Mouse (Mus musculus) midbrain, embryonic 14.5 days (tissue): ENCODE data around the gene Cyp27b1. TPM values are rescaled to one million over a fixed set of nuclear protein-coding genes. Genes with fewer than 3 reads are reported as not detected.

Experiments
- ATAC-seq: fragments of 200-750 bp; cut with Nextera tagmentation; 2 replicates; pipeline ENCODE4 v1.8.0; 2017; ENCODE audit warnings: moderate number of reproducible peaks, moderate library complexity; ENCODE audit not compliant: low FRiP score, low TSS enrichment
- DNase-seq: peaks from one replicate; pipeline ENCODE4 v3.0.0-alpha.2; 2015
- H3K27ac ChIP-seq: fragments of 300-500 bp; sonication (generic); replicated peaks from 2 replicates; pipeline ENCODE4 v1.5.1; 2014; ENCODE audit warnings: mild to moderate bottlenecking, low read depth, low read length, moderate library complexity
- H3K27me3 ChIP-seq: fragments of 300-500 bp; sonication (generic); 2 replicates; pipeline ENCODE4 v1.6.1; 2014; ENCODE audit warnings: low read length, control low read depth, mixed read lengths; ENCODE audit not compliant: control insufficient read depth, insufficient read depth
- H3K36me3 ChIP-seq: fragments of 300-500 bp; sonication (generic); 2 replicates; pipeline ENCODE4 v1.6.1; 2014; ENCODE audit warnings: low read length, control low read depth; ENCODE audit not compliant: control insufficient read depth, insufficient read depth
- H3K4me1 ChIP-seq: fragments of 300-500 bp; sonication (generic); 2 replicates; pipeline ENCODE4 v1.6.1; 2014; ENCODE audit warnings: mild to moderate bottlenecking, antibody characterized with exemption, low read length, control low read depth; ENCODE audit not compliant: control insufficient read depth, insufficient read depth
- H3K4me2 ChIP-seq: fragments of 300-500 bp; sonication (generic); 2 replicates; pipeline ENCODE4 v1.6.1; 2014; ENCODE audit warnings: mild to moderate bottlenecking, low read length, moderate library complexity
- H3K4me3 ChIP-seq: fragments of 300-500 bp; sonication (generic); replicated peaks from 2 replicates; pipeline ENCODE4 v1.5.1; 2014; ENCODE audit warnings: low read depth, low read length
- H3K9ac ChIP-seq: fragments of 300-500 bp; sonication (generic); replicated peaks from 2 replicates; pipeline ENCODE4 v1.6.1; 2014; ENCODE audit warnings: mild to moderate bottlenecking, low read length, moderate library complexity
- H3K9me3 ChIP-seq: fragments of 300-500 bp; sonication (generic); 2 replicates; pipeline ENCODE4 v1.6.1; 2016; ENCODE audit warnings: low read length, control low read depth, mixed read lengths; ENCODE audit not compliant: control insufficient read depth
- WGBS: fragments of 180-500 bp; shearing (Covaris S2); extraction: QIAGEN DNeasy Blood & Tissue Kit; methylation state at CpG from one replicate; pipeline ENCODE4 v1.1.7; 2014; 5-methylcytosine and 5-hydroxymethylcytosine counted together
- polyA plus RNA-seq: library from polyadenylated mRNA; unstranded; fragments of >200 nt; fragmentation: Nextera tagmentation; extraction: Ambion mirVana; gene quantifications from 2 replicates; pipeline ENCODE4 v1.2.1, GENCODE M21; 2014

The Cyp27b1 gene
- polyA plus RNA-seq, 1 experiment from 2014 or later: not detected

DNA sequence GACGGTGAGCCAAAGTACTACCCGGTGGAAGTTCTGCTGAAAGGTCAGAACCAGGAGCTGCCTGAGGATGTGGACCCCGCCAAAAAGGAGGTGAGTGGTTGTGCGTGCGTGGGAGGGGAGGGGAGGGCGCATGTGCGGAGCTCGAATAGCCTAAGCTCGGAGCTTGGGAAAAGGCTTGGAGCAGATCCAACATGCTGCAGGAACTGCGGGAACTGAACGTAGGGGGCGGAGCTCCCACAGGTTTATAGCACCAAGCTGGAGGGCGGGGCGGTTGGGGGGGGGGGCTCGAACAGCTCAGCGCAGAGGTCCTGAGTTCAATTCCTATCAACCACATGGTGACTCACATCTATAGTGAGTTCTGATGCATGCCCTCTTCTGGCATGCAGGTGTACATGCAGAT is 29.6 kb upstream of the Cyp27b1 start:
- Histone ChIP-seq H3K36me3 (peaks cover 16% of the 10 kb centered on the region), H3K4me2 (no peak overlapping the region), H3K27ac (no peak overlapping the region), H3K9me3 (no peaks in the 10 kb centered on the region), H3K9ac (no peak overlapping the region), H3K4me3 (no peak overlapping the region), H3K27me3 (no peaks in the 10 kb centered on the region), H3K4me1 (no peaks in the 10 kb centered on the region)
- no peak for ATAC-seq
- no peak for DNase-seq
- WGBS: 85% methylated on average over 16 of the region's 16 CpGs

DNA sequence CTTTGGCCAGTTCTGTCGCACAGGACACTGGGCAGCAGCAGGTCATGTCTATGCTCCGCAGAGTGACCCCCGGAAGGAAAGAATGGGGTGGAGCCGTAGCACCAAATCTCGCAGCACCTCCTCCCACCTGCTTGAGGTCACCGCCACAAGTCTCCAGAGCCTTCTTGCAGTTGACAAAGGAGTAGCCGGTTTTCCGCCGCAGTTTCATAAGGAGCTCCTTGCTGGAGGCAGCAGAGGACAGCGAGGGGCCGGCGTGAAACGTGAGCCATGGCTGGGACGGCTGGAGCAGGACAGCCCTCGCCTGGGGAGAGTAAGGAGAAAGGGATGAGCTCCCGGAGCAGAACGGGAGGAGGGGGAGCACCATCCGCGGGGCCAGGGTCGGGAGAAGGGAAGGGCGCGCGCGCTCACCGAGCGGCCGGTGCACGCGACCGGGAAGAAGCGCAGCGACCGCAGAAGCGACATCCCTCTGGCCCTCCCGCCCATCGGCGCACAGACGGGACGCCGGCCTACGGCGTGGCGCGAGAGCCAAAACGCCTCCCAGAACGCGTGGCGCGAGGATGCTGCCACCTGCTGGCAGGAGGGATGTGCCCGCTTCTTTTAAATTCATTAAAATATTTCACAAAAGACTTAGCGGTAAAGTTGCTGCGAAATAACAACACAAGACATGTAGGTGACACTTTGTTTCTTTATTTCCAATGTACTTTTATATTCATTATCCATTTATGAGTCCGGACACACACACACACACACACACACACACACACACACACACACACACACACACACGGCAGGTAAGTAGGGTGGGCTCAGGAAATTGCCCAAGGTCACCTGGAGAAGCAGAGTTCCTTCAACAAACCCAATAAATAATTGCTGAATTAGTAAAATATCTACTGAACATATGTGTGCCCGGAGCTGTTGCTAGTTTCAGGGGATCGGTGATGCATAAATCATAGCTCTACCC is 17.4 kb upstream of the Cyp27b1 start, which contains the start of gene Tsfm:
Tsfm (minus strand) TSS at position 505 of the 961 bp plus-strand sequence.
- H3K36me3 ChIP-seq: peaks cover 36% of the 10 kb centered on the region
- DNase-seq (peak; percentile 98), ATAC-seq (peak; percentile 90)
- H3K4me3 ChIP-seq: peak within 1 kb of the TSS; percentile 88
- 5% methylated on average over 56 of the region's 56 CpGs for whole genome bisulfite sequencing
- no peaks in the 10 kb centered on the region for H3K4me1 ChIP-seq
- peak within 1 kb of the TSS; percentile 80 for H3K27ac ChIP-seq
- H3K9ac ChIP-seq: peak within 1 kb of the TSS; percentile 83
- H3K27me3 ChIP-seq: no peaks in the 10 kb centered on the region
- H3K4me2 ChIP-seq: peak within 1 kb of the TSS; percentile 90
- H3K9me3 ChIP-seq: no peaks in the 10 kb centered on the region

DNA sequence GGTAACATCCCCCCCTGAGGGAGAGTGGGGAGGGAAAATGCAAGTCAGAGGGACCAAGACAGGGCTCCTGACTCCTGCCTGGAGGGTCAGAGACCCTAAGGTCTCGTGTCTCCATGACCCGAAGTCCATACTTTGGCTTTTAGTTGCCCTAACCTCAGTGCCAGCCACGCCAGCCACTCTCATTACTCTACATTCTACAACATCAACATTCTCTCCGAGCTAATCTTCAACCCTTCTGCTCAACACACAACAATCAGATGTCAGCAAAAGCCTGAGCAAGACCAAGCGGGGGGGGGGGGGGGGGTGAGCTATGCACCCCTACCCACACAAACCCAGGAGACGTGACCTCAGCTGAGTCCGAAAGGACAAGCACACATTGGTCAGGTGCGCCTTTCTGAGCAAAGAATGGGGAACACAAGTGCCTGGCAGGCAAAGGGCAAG is 14.7 kb upstream of the Cyp27b1 start:
- ATAC-seq: no peak
- DNase-seq: no peak
- WGBS: 87% methylated on average over 8 of the region's 8 CpGs
- Histone ChIP-seq H3K9ac (no peak overlapping the region), H3K4me3 (no peak overlapping the region), H3K4me1 (no peaks in the 10 kb centered on the region), H3K27ac (no peak overlapping the region), H3K27me3 (no peaks in the 10 kb centered on the region), H3K36me3 (peaks cover 9% of the 10 kb centered on the region), H3K9me3 (no peaks in the 10 kb centered on the region), H3K4me2 (no peak overlapping the region)

DNA sequence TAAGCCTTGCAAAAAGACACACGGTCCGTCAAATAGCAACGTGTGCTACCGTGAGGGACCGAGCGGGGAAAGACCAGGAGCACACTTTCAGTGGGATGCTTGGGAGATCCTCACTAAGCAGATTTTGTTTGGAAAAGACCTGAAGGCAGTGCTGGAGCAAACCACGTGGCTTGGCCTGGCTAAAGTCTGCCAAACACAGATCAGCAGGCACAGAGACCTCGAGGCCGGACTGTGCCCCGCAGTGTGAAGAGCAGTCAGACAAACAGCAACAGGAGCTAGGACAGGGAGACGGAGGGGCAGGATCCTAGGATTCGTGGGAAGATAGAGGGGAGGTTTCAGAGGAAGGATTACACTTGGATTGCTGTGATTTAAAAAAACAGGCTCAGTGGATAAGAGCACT is 11.8 kb upstream of the Cyp27b1 start:
- H3K36me3 ChIP-seq: no peaks in the 10 kb centered on the region
- H3K4me2 ChIP-seq: no peak overlapping the region
- H3K9me3 ChIP-seq: no peaks in the 10 kb centered on the region
- H3K4me3 ChIP-seq: no peak overlapping the region
- H3K27me3 ChIP-seq: no peaks in the 10 kb centered on the region; the same call in 1 of the 2 replicates
- DNase-seq (no peak), ATAC-seq (no peak)
- WGBS: 85% methylated on average over 12 of the region's 12 CpGs
- no peak overlapping the region for H3K9ac ChIP-seq
- H3K4me1 ChIP-seq: 0 out of 2 replicates have a peak, but pooled peaks cover 3% of the 10 kb centered on the region
- H3K27ac ChIP-seq: no peak overlapping the region

DNA sequence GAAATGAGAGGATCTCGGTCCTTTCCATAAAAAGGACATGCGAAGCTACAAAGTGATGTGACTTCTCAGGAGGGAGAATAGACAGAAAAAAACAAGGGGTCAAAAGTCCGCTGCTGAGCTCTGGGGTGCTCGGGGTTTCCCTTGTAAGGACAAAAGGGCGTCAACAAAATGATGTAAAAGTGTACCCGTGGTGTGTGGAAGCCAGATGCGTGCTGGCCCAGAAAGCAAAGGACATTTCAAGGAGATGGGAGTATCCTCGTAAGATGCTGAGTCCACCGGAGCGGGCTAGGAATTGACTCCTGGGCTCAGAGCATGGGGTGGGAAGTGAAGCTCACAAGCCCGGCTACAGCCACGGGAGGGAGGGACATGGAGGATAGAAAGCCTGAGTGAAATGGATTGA is 10.4 kb upstream of the Cyp27b1 start:
- no peaks in the 10 kb centered on the region for H3K9me3 ChIP-seq
- no peak overlapping the region for H3K4me3 ChIP-seq
- ATAC-seq (no peak), DNase-seq (no peak)
- H3K4me2 ChIP-seq: no peak overlapping the region
- H3K36me3 ChIP-seq: no peaks in the 10 kb centered on the region
- WGBS: 72% methylated on average over 12 of the region's 12 CpGs
- no peak overlapping the region for H3K9ac ChIP-seq
- H3K4me1 ChIP-seq: peaks cover 3% of the 10 kb centered on the region; the same call in 1 of the 2 replicates
- H3K27me3 ChIP-seq: no peaks in the 10 kb centered on the region; the same call in 1 of the 2 replicates
- H3K27ac ChIP-seq: no peak overlapping the region

DNA sequence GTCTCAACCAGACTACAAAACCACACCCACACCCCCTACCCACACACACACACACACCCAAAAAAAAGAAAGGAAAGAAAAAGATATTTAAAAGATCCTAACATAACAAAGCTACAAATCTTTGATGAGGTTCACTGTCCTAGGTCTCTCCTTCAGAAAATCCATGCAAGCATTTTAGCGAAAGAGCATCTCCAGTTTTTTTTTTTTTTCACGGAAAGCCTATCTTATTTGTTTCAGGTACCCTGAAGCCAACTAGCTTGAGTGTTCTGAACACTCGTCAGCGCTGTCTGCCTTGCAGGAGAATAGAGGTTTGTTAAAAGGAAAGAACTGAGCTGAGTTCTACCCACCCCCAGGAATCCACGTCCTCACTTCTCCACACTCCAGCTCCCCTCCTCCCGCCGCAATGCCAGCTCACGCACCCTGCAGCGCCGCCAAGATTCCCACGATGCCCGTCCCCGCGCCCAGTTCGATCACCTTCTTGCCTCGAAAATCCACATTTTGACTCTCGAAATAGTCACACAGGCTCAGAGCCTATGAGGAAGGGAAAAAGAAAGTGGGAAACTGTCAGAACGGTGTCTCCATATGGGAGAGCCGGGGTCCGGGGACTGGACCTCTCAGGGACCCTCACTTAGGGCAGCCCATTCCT is 7.4 kb upstream of the Cyp27b1 start:
- Histone ChIP-seq H3K9ac (peak overlapping the region; percentile 64), H3K27ac (no peak overlapping the region), H3K4me3 (peak overlapping the region; percentile 65), H3K27me3 (no peaks in the 10 kb centered on the region; the same call in 1 of the 2 replicates), H3K4me2 (peak overlapping the region; percentile 77), H3K36me3 (no peaks in the 10 kb centered on the region), H3K4me1 (peaks cover 3% of the 10 kb centered on the region; the same call in 1 of the 2 replicates), H3K9me3 (no peaks in the 10 kb centered on the region)
- DNase-seq: peak; percentile 42
- 1% methylated on average over 20 of the region's 20 CpGs for WGBS
- peak; percentile 19; the same call in 1 of the 2 replicates for ATAC-seq

DNA sequence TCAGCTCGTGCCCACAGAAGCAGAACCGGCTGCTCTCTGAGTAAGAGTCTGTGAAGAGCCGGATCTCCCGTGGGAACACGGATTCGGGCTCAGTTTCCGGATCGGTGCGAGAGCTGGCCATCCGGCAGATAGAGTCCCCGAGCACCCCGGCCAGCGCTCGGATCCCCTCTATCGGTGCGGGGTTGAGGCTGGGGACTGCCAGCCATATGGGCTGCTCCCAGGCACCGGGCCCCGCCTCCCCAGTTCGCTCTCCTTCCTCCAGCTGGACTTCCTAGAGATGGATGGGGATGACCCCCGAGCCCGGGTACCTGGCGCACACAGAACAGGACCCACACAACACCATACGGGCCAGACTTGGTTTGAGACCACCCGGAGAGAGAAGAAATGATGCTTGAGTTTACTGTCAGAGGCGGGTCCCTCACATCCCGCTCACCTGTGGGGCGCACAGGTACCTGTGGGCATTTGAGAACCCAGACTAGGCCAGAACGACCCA is 6.7 kb upstream of the Cyp27b1 start, which contains the start of the genes Mettl1 and Eef1akmt3:
Mettl1 (plus strand) TSS at position 141 of the 493 bp plus-strand sequence.
Eef1akmt3 (minus strand) TSS at position 240 of the 493 bp plus-strand sequence.
- peaks cover 3% of the 10 kb centered on the region; the same call in 1 of the 2 replicates for H3K4me1 ChIP-seq
- ATAC-seq: peak; percentile 74
- H3K36me3 ChIP-seq: no peaks in the 10 kb centered on the region
- peak within 1 kb of the TSS; percentile 64 for H3K9ac ChIP-seq
- H3K27me3 ChIP-seq: no peaks in the 10 kb centered on the region; the same call in 1 of the 2 replicates
- H3K9me3 ChIP-seq: no peaks in the 10 kb centered on the region
- 0 out of 2 replicates have a peak within 1 kb of the TSS, but pooled peaks have one; percentile 26 for H3K27ac ChIP-seq
- peak within 1 kb of the TSS; percentile 65 for H3K4me3 ChIP-seq
- peak; percentile 60 for DNase-seq
- peak within 1 kb of the TSS; percentile 77 for H3K4me2 ChIP-seq
- under 1% methylated on average over 28 of the region's 28 CpGs for WGBS

DNA sequence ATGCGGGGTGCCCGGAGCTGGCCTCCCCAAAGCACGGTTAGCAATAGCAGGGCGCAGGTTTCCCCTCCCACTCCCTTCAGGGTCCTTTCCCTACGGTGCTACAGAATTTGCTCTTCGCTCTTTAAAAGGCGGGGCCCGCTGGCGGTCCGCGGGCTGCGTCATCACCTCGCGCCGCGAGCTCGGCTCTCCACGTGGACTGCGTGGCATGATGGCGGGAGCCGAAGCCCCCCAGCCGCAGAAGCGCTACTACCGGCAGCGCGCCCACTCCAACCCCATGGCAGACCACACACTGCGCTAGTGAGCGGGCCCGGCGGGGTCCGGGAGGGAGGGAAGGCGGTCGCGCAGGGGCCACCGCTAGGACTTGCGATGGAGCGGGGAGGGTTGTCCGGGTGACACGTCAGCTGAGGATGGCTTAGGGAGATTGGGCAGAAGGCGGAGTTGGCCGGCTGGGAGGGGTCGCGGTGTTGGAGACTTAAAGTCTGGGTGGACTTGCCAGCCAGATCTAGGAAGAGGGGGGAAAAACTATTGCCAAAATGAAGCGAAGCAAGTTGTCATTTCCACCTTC is 6.2 kb upstream of the Cyp27b1 start:
- no peaks in the 10 kb centered on the region; the same call in 1 of the 2 replicates for H3K27me3 ChIP-seq
- no peaks in the 10 kb centered on the region for H3K36me3 ChIP-seq
- H3K9me3 ChIP-seq: no peaks in the 10 kb centered on the region
- under 1% methylated on average over 44 of the region's 44 CpGs for WGBS
- H3K9ac ChIP-seq: peak overlapping the region; percentile 64
- peak; percentile 97 for DNase-seq
- peak overlapping the region; percentile 65 for H3K4me3 ChIP-seq
- H3K4me1 ChIP-seq: peaks cover 3% of the 10 kb centered on the region; the same call in 1 of the 2 replicates
- peak; percentile 86 for ATAC-seq
- H3K27ac ChIP-seq: 0 out of 2 replicates have a peak overlapping the region, but pooled peaks have one; percentile 26
- H3K4me2 ChIP-seq: peak overlapping the region; percentile 77
